Mouse (Mus musculus): Measurements from ENCODE around the gene Rbks. TPM values are rescaled to one million over a fixed set of nuclear protein-coding genes. Genes with fewer than 3 reads are reported as not detected.

Rbks gene
- polyA plus RNA-seq, 1 experiment from 2014 or later: 8.0 TPM

- WGBS: under 1% methylated on average over 37 of the region's 37 CpGs
Observed at GRCm38 (mm10) chr5:31613852-31614286, 83.6 kb downstream of the Rbks start.

GRCm38 (mm10) chr5:31611186-31611585, 86.2 kb downstream of the Rbks start:
- Histone ChIP-seq H3K27ac (no peak overlapping the region), H3K4me1 (peaks cover 7% of the 10 kb centered on the region), H3K9me3 (no peaks in the 10 kb centered on the region), H3K9ac (no peak overlapping the region), H3K27me3 (replicated peaks) (no peaks in the 10 kb centered on the region), H3K4me3 (replicated peaks) (no peak overlapping the region), H3K36me3 (0 out of 2 replicates have a peak, but pooled peaks cover 1% of the 10 kb centered on the region), H3K4me2 (no peak overlapping the region)
- WGBS: 95% methylated on average over 1 of the region's 1 CpGs
- ATAC-seq (ENCODE audit: insufficient read depth, low FRiP score, low read depth): no peak

More at GRCm38 (mm10) chr5:31613852-31614286, 83.6 kb downstream of the Rbks start:
- Histone ChIP-seq H3K36me3 (peaks cover 12% of the 10 kb centered on the region; the same call in 1 of the 2 replicates), H3K4me2 (peak overlapping the region; percentile 60), H3K9ac (peak overlapping the region; percentile 71), H3K4me3 (replicated peaks) (peak overlapping the region; percentile 90), H3K9me3 (no peaks in the 10 kb centered on the region), H3K4me1 (peaks cover 7% of the 10 kb centered on the region), H3K27me3 (replicated peaks) (no peaks in the 10 kb centered on the region), H3K27ac (peak overlapping the region; percentile 96)
- ATAC-seq (ENCODE audit: insufficient read depth, low FRiP score, low read depth): peak; percentile 85

- peaks cover 7% of the 10 kb centered on the region for H3K4me1 ChIP-seq
- ATAC-seq (ENCODE audit: insufficient read depth, low FRiP score, low read depth): peak; percentile 41; the same call in 1 of the 2 replicates
- no peak overlapping the region for H3K9ac ChIP-seq
- no peak overlapping the region for H3K4me2 ChIP-seq
- no peak overlapping the region for H3K4me3 ChIP-seq (replicated peaks)
- no peaks in the 10 kb centered on the region for H3K9me3 ChIP-seq
- H3K27ac ChIP-seq: peak overlapping the region; percentile 63
- H3K36me3 ChIP-seq: no peaks in the 10 kb centered on the region
- 44% methylated on average over 13 of the region's 13 CpGs for WGBS
- H3K27me3 ChIP-seq (replicated peaks): no peaks in the 10 kb centered on the region
Observed at GRCm38 (mm10) chr5:31610376-31611086, 86.9 kb downstream of the Rbks start.

GRCm38 (mm10) chr5:31606151-31606550, 91.3 kb downstream of the Rbks start:
- H3K27ac ChIP-seq: no peak overlapping the region
- ATAC-seq (ENCODE audit: insufficient read depth, low FRiP score, low read depth): no peak
- WGBS: 41% methylated on average over 3 of the region's 3 CpGs
- H3K4me2 ChIP-seq: no peak overlapping the region
- no peaks in the 10 kb centered on the region for H3K27me3 ChIP-seq (replicated peaks)
- no peaks in the 10 kb centered on the region for H3K9me3 ChIP-seq
- H3K9ac ChIP-seq: no peak overlapping the region
- H3K4me1 ChIP-seq: 0 out of 2 replicates have a peak, but pooled peaks cover 3% of the 10 kb centered on the region
- no peaks in the 10 kb centered on the region for H3K36me3 ChIP-seq
- H3K4me3 ChIP-seq (replicated peaks): no peak overlapping the region

- 0 out of 2 replicates have a peak, but pooled peaks cover 3% of the 10 kb centered on the region for H3K4me1 ChIP-seq
- H3K27ac ChIP-seq: no peak overlapping the region
- H3K4me2 ChIP-seq: no peak overlapping the region
- H3K4me3 ChIP-seq (replicated peaks): no peak overlapping the region
- no peaks in the 10 kb centered on the region for H3K36me3 ChIP-seq
- H3K27me3 ChIP-seq (replicated peaks): no peaks in the 10 kb centered on the region
- WGBS: 78% methylated on average over 6 of the region's 6 CpGs
- no peak overlapping the region for H3K9ac ChIP-seq
- no peaks in the 10 kb centered on the region for H3K9me3 ChIP-seq
- ATAC-seq (ENCODE audit: insufficient read depth, low FRiP score, low read depth): no peak
Observed at GRCm38 (mm10) chr5:31603766-31604165, 93.7 kb downstream of the Rbks start.

GRCm38 (mm10) chr5:31602377-31602776, 95.0 kb downstream of the Rbks start:
- H3K36me3 ChIP-seq: no peaks in the 10 kb centered on the region
- H3K9ac ChIP-seq: no peak overlapping the region
- H3K4me3 ChIP-seq (replicated peaks): no peak overlapping the region
- no peaks in the 10 kb centered on the region for H3K27me3 ChIP-seq (replicated peaks)
- WGBS: 71% methylated on average over 1 of the region's 1 CpGs
- no peak overlapping the region for H3K4me2 ChIP-seq
- H3K4me1 ChIP-seq: 0 out of 2 replicates have a peak, but pooled peaks cover 3% of the 10 kb centered on the region
- H3K9me3 ChIP-seq: no peaks in the 10 kb centered on the region
- peak; percentile 78; the same call in 1 of the 2 replicates for ATAC-seq (ENCODE audit: insufficient read depth, low FRiP score, low read depth)
- peak overlapping the region; percentile 17; the same call in 1 of the 2 replicates for H3K27ac ChIP-seq

- Histone ChIP-seq H3K4me3 (replicated peaks) (no peak overlapping the region), H3K4me2 (no peak overlapping the region), H3K27ac (no peak overlapping the region), H3K9ac (no peak overlapping the region), H3K36me3 (no peaks in the 10 kb centered on the region), H3K9me3 (no peaks in the 10 kb centered on the region), H3K27me3 (replicated peaks) (no peaks in the 10 kb centered on the region), H3K4me1 (peaks cover 5% of the 10 kb centered on the region; the same call in 1 of the 2 replicates)
- WGBS: 82% methylated on average over 7 of the region's 7 CpGs
- no peak for ATAC-seq (ENCODE audit: insufficient read depth, low FRiP score, low read depth)
Observed at GRCm38 (mm10) chr5:31601162-31601722, 96.2 kb downstream of the Rbks start.

- no peak overlapping the region for H3K4me3 ChIP-seq (replicated peaks)
- H3K36me3 ChIP-seq: no peaks in the 10 kb centered on the region
- no peak overlapping the region for H3K27ac ChIP-seq
- WGBS: 84% methylated on average over 2 of the region's 2 CpGs
- H3K4me2 ChIP-seq: no peak overlapping the region
- H3K9me3 ChIP-seq: no peaks in the 10 kb centered on the region
- H3K9ac ChIP-seq: no peak overlapping the region
- H3K4me1 ChIP-seq: peaks cover 9% of the 10 kb centered on the region; the same call in 1 of the 2 replicates
- no peak for ATAC-seq (ENCODE audit: insufficient read depth, low FRiP score, low read depth)
- H3K27me3 ChIP-seq (replicated peaks): no peaks in the 10 kb centered on the region
Observed at GRCm38 (mm10) chr5:31599161-31599560, 98.3 kb downstream of the Rbks start.

GRCm38 (mm10) chr5:31598579-31598978, 98.8 kb downstream of the Rbks start:
- Histone ChIP-seq H3K27ac (no peak overlapping the region), H3K9me3 (no peaks in the 10 kb centered on the region), H3K4me2 (no peak overlapping the region), H3K4me3 (replicated peaks) (no peak overlapping the region), H3K27me3 (replicated peaks) (no peaks in the 10 kb centered on the region), H3K9ac (no peak overlapping the region), H3K4me1 (peaks cover 9% of the 10 kb centered on the region; the same call in 1 of the 2 replicates), H3K36me3 (no peaks in the 10 kb centered on the region)
- 68% methylated on average over 4 of the region's 4 CpGs for WGBS
- ATAC-seq (ENCODE audit: insufficient read depth, low FRiP score, low read depth): no peak

- H3K9me3 ChIP-seq: no peaks in the 10 kb centered on the region
- no peak overlapping the region for H3K4me3 ChIP-seq (replicated peaks)
- ATAC-seq (ENCODE audit: insufficient read depth, low FRiP score, low read depth): no peak
- H3K4me2 ChIP-seq: no peak overlapping the region
- H3K27me3 ChIP-seq (replicated peaks): no peaks in the 10 kb centered on the region
- H3K27ac ChIP-seq: no peak overlapping the region
- H3K36me3 ChIP-seq: no peaks in the 10 kb centered on the region
- no peak overlapping the region for H3K9ac ChIP-seq
- peaks cover 9% of the 10 kb centered on the region; the same call in 1 of the 2 replicates for H3K4me1 ChIP-seq
- 77% methylated on average over 7 of the region's 7 CpGs for WGBS
Observed at GRCm38 (mm10) chr5:31598121-31598520, 99.3 kb downstream of the Rbks start.

- WGBS: 64% methylated on average over 6 of the region's 6 CpGs
- Histone ChIP-seq H3K9ac (no peak overlapping the region), H3K4me1 (peaks cover 9% of the 10 kb centered on the region; the same call in 1 of the 2 replicates), H3K36me3 (no peaks in the 10 kb centered on the region), H3K27me3 (replicated peaks) (no peaks in the 10 kb centered on the region), H3K4me2 (peak overlapping the region; percentile 53), H3K4me3 (replicated peaks) (peak overlapping the region; percentile 31), H3K27ac (peak overlapping the region; percentile 83), H3K9me3 (no peaks in the 10 kb centered on the region)
- no peak for ATAC-seq (ENCODE audit: insufficient read depth, low FRiP score, low read depth)
Observed at GRCm38 (mm10) chr5:31597430-31597944, 99.9 kb downstream of the Rbks start.

Measured in stomach, embryonic 15.5 days (tissue).